Mouse (Mus musculus): ENCODE measurements around the gene Timm50. TPM values are rescaled to one million over a fixed set of nuclear protein-coding genes. Genes with fewer than 3 reads are reported as not detected.

Timm50 gene
- total RNA-seq, 1 experiment from 2014 or later: 72.0 TPM

DNA sequence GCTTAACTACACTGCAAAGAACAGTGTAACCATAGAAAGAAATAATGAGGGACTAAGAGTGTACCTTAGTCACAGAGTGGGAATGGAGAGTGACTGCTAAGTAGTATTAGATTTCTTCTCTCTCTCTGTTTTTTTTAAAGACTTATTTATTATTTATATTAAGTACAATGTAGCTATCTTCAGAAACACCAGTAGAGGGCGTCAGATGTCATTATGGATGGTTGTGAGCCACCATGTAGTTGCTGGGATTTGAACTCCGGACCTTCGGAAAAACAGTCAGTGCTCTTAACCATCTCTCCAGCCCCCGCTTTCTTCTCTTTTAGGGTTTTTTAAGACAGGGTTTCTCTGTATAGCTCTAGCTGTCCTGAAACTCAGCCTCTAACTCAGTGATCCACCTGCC lies 14.6 kb upstream of the Timm50 start:
- no peak for DNase-seq

DNA sequence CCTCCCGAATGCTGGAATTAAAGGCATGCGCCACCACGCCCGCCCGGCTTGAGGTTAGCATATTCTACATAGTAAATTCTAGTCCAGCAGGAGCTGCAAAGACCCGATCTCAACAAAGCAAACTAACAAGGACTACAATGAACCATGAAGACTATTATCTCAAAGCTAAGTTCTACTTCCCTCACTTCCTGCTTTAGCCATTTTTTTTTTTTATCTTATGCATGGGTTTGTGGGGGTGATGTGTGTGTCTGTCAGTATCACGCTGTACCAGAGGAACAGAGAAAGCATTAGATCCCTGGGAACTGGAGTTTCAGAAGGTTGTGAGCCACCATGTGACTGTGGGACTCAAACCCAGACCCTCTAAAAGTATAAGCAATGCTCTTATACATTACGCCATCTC lies 13.4 kb upstream of the Timm50 start:
- no peak for DNase-seq

DNA sequence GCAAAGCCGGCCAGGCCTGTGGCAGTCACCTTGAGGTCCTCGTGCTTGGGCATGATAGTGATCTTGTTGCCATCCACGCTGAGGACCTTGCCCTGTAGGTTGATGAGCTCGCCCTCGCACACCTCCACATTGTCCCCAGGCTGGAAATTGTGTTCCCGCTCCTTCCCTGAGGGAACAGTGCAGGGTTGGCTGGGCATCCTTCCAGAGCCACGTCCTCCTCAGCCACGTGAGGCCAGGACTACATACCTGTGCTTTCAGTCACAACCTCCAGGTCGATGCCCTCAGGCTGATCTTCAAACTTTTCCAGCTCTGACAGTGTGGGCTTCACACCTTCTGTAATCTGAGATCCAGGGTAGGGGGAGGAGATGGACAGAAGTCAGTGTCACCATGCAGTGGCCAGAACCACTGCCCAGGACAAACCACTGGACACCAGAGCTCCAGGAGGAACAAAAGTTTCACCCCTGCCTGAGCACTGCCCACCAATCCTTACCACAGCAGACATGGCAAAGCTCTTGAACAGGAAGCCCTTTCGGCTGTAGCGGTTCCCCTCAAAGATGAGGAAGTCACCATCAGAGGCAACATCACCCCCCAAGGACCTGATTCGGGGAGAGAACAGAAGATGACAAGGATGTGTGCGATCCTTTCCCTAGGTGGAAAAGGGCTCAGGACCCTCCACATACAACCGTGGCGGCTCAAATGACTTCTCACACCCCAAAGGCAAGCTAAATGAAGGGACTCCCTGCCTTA lies 10.3 kb upstream of the Timm50 start:
- DNase-seq: no peak

DNA sequence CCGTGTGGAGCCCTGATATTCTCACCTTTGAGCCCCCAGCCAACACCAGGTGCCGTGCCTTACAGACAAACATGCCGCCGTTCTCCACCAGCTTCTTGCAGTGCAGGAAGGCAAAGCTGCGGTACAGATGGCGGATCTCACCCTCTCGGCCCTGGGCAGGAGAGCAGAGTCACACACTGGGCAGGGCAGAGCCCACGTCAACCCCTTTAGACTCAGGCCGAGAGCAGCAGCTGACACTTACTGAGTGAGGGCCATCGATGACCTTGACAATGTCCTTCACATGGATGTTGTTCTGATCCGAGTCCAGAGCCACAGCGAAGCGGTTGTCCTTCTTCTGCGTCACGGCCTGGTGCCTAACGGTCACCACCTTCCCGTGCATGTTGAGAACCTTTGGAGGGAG lies 6.8 kb upstream of the Timm50 start:
- DNase-seq: peak; percentile 43

DNA sequence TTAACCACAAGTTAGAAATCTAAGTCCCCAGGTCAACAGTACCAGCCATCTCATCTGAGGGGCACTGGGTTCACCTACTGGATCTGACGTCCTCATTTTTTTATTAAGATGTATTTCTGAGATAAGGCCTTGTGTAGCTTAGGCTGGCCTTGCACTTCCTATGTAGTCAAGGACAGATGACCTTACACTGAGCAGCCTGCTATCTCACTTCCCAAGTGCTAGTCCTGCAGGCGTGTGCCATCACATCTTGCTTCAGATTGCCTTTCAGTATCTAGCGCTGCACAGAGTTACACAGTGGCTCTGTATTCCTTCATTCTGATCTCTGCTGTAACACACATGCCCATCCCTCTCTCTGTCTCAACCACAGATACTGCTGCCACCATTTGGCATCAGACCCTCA lies 6.2 kb upstream of the Timm50 start:
- DNase-seq: no peak

DNA sequence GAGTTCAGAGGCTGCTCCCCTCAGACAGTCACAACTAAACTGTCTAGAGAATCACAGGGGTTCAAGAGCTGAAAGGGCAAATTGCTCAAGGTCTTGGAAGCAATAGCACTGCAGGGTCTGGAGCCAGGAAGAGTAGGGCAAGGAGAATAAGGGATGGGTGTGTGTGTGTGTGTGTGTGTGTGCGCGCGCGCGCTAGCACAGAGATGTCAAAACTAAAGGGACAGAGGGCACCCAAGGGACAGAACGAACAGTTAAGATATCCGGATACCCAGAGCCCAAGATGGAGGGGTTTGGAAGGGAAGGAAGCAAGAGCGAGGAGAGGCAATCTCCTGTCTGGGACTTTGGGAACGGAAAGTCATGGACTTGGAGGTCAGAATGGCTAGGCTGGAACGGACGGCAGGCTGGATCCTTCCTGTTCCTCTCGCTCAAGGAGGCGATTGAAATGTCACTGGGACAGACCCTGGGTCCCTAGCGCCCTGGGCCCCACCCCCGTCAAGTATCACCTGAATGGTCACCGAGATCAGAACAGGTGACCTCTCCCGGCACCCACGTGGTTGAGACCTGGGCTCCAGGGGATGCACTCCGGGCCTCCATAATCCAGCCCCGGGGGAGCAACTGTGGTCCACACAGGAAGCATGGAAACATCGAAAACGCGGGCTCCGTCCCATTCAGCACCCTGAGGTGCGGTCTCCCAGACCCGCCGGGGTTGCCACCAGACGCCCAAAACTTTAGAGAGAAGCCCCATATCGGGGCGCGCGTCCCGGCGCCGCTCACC lies 534 bp downstream of the Timm50 start:
- no peak for DNase-seq

DNA sequence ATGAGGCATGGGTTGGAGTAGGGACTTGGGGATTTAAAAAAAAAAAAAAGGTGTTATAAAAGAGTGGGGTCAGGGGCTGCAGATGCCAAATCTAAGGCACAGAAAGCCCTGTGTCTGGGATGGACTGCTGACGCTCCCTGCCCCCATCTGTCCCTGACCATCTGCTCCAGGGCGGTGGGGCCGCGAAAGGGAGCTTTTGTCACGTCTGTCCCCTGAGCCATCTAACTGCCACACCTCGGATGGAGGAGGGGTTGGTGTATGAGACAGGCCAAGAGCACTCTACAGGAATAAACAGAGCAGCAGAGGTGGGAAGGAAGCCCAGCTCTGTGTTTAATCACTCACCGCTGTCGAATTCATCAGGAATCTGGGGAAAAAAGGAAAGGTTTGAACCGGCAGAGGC lies 2.1 kb downstream of the Timm50 start:
- no peak for DNase-seq

DNA sequence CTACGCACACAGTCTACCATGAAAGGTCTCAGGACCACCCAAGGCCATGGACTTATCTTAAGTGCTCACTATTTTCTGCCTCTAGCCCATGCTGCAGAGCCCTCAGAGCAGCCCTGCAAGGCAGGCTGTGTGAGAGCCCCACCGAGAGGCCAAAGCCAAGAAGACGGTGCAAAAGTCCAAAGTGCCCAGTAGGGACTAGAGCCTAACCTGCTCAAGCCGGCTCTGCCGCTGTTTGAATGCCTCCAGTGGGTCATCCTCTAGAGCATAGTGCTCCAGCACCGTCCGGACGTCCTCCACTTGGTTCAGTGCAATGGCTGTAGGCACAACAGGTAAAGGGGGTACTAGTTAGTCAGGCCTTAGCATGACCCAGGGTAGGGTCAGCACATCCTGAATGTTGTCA lies 5.7 kb downstream of the Timm50 start:
- DNase-seq: no peak

DNA sequence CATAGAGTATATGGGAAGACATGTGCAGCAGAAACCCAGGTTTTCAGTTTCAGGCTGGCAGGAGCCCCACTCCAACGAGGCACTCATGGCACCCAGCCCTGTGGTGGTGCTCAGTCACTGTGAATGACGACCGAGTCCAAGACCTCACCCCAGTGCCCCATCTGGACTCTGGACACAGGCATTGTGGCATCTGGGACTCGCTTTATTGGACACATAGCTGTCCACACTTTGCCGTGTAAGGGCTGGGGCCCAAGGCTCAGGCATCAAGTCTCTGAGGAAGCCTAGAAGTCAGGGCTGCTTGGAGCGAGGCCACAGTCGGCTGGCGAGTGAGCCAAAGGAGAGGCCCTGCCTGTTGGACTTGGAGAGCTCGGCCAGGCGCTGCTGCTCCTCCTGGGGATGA lies 6.2 kb downstream of the Timm50 start:
- DNase-seq: peak; percentile 49

DNA sequence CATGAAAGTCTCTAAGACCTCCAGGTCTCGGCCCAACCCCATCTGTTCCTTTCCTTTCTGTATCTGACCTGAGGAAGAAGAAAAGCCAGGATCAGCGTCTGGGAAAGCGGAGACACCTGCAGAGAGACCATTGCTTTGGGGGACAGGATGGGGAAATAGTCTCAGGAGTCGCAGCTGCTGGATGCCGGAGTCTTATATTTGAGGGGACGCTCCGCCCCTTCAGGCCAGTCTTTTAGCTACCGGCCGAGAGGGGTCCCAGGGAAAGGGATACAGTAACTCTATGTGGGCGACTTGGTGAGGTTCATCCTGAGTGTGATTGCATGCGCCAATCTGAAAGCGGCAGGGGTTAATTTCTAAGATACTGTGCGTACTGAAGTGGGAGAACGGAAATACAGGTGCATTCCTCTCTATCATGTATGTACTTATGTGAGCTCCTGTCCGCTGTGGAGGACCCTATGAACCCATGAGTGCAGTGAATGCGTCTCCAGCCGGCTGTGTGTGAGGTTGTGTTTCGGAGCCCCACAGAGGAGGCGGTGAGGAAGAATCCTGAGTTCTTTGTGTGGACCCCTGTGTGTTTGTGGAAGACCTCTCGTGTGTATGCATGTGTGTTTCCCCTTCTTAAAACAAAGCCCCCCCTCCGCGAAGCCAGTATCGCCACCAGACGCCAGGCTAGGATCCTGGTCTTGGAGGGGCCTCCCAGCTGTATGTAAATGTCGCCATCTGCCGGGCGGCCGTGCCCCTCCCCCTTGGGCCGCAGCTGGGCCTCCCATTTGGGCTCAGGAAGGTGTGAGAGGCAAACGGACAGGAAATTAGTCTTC lies 10.0 kb downstream of the Timm50 start, which contains the start of gene Dll3:
Gene Dll3, minus strand, starts transcription at position 623 of the 818 bp plus-strand sequence.
- DNase-seq: peak; percentile 64

DNA sequence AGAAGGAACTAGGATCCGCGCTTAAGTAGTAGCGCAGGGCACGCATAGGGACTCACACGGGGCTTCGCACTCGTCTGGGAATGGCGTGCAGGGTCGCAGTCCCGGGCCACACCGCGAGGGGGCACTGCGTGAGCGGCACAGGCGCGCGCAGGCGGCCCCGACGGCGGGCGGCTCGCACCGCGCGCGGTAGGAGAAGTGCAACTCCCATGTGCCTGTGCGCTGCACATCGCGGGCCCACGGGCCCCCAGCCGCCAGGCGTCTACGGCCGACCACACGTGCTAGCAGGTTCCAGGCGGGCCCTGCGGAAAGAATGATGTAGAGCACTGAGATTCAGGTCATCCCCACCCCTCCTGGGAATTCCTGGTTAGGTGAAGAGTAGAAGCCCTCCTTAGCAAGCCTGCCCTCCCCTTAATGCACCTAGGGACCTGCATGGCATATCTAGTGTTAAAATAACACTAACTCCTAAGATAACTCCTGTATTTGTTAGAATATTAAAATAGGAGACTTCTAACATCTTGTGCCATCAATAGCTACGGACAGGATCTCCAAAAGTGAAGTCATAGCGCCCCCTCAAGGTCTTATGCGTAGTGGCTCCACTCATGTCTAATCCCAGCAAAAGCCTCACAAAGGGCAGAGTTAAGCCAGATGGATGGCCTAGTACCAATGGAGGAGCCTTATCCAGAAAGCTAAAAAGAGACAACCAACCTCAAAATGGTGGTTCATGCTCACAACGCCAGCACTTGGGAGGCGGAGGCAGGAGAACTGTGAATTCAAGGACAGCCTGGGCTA lies 12.8 kb downstream of the Timm50 start:
- no peak for DNase-seq

DNA sequence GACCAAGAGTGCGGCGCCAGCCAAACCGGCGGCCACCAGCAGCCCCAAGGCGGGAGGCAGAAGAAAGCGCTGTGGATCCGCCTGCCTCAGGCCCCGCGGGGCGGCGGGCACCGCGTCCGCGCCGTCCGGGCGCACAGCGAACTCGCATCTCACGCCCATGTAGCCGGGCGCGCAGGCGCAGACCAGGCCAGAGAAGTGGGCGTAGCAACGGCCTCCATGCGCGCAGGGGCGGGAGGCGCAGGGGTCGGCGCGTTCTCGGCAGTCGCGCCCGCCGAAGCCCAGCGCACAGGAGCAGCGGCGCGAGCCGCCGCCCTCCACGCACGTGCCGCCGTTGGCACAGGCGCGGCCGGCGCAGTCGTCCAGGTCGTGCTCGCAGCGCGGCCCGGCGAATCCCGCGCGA lies 17.4 kb downstream of the Timm50 start:
- DNase-seq: peak; percentile 80

DNA sequence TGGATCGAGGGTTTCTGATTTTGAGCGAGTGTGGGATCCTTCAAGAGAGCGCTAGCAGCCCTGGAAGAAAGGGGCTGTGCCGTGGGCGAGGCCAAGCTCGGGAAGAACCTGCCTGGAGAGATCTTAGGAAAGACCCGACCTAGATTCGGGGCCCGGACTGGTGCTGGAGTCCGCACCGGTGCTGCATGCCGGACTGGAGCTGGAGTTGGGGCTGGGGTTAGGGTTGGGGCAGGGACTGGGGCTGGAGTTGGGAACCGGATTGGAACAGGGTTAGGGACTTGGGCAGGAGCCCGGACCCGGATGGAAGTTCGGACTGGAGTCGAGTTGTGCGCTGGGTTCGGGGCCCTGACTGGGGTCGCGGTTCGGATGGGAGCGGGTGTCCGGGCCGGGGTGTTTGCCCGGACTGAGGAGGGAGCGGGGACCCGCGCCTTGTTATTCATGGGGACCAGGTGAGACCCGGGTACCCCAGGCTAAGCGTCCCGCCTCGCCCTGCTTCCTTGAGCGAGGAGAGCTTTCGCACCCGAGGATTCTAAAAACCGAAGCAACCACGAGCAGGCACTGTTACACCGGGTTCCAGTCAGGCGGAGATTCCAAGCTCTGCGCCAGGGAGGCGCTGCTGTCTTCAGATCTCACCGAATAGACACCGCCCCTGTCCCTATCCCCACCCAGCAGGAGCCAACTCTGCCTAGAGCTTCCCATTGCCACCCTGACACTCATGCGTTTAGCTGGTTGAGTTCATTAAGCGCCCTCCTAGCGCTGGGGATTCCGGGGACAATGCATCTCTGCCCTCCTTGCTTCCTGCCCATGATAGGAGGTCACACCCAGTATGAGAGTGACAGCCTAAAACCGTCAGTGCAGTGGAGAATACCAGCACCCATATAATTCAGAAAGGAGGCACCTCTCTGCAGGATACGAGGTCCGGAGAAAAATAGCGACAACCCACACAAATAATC lies 21.0 kb downstream of the Timm50 start, which contains the start of gene Selenov:
Gene Selenov, minus strand, starts transcription at position 549 of the 953 bp plus-strand sequence.
- peak; percentile 40 for DNase-seq

DNA sequence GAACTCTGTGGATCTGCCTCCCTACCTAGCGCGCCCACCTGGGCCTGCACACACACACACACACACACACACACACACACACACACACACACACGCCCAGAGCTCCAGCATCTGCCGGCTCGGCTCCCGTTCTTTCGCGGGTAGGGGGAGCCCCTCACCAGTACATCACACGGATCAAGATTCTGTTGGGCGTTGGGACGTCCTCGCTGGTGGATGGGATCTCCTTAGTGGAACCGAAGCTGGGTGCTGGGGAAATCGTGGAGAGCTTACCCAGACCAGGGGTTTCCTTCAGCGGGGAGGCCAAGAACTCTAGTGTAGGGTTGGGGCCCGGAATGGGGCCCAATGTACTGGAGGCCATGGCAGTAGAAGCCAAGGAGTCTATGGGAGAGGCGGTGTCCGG lies 21.7 kb downstream of the Timm50 start:
- no peak for DNase-seq

DNA sequence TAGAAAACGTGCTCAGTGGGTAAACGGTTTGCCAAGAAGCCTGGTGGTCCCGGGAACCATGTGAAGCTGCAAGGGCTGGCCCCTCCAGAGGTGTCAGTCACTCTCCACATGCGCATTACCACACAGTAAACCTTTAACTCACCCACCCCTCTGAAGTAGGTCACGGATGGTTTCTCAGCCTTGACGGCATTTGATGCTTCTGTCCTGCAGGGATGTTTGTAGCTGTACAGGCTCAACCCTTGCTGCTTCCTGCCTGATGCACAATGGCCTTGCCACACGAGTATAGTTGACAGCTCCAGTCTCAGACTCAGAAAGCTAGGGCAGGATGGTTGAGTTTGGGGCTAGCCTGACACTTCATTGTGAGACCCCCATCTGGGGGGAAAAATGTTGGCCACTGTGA lies 31.2 kb downstream of the Timm50 start:
- no peak for DNase-seq

DNA sequence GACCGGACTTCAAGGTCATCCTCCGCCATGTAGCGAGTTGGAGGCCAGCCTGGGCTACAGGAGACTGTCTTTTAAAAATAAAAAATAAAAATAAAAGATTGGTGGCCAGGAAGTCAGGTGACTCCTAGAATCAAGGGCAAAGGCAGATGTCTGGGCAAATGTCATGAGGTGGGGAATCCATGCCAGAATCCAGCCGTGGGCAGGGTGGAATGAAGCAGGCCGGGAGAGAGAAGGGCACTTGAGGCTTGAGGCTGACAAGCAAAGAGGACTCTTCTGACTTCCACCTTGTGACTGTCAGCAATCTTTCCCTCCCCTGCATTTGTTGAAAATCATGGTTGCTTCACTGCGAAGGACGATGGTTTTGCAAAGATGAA lies 33.6 kb downstream of the Timm50 start:
- DNase-seq: no peak

DNA sequence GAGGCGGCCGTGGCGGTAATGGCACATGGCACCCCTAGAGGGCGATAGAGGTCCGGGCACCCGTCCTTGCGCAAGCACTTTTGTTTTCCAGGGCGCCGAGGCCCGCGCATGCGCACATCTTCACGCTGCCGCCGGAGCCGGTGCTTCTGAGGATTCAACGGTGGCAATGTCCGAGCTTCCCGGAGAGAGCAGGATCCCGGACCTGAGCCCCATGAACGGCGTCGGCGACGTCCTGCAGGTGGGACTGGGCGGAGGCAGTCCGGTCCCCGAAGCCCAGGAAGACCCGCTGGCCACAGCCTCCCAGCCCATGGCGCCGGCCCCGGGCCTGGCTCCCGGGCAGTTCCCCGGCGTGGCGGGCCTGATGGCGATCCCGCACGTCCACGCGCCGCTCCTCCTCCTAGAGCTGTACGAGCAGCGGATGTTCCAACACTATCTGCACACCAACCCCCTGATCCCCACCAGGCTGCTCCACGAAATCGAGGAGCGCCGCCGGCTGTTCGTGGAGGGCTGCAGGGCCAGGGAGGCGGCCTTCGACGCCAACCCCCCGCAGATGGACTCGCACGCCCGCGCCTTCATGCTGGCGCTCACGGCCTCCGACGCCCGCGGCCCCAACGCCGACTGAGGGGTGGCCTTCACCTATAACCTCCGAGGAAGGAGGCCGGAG lies 34.1 kb downstream of the Timm50 start, which contains the start of gene Eid2b:
Gene Eid2b, plus strand, starts transcription at position 125 of the 664 bp plus-strand sequence.
- peak; percentile 96 for DNase-seq

DNA sequence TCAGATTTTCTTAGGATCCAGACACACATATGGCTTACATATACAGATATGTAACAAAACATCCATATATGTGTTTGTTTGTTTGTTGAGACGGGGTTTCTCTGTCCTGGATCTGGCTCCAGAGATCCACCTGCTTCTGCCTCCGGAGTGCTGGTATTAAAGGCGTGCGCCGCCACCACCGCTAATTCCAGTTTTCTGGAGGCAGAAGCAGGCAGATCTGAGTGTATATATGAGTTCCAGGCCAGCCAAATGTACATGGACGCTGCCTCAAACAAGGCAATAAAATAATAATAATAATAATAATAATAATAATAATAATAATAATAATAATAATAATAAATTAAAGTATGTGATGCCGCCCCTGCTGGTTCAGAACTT lies 34.6 kb downstream of the Timm50 start:
- no peak for DNase-seq

DNA sequence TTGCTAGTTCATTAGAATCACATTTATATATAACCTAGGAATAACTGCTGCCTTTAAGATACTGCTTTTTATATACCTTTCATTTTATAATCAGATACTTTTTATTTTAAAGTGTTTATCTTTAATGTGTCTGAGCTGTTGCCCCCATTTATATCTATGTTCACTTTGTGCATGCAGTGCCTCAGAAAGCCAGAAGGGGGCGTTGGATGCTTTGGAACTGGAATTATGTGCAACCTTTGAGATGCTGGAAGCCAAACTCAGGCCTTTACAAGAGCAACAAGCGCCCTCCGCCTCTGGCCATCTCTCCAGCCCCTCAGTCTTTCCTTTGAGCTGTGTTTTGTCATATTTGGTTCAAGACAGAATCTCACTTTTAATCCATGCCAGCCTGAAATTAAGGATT lies 40.1 kb downstream of the Timm50 start:
- DNase-seq: no peak

DNA sequence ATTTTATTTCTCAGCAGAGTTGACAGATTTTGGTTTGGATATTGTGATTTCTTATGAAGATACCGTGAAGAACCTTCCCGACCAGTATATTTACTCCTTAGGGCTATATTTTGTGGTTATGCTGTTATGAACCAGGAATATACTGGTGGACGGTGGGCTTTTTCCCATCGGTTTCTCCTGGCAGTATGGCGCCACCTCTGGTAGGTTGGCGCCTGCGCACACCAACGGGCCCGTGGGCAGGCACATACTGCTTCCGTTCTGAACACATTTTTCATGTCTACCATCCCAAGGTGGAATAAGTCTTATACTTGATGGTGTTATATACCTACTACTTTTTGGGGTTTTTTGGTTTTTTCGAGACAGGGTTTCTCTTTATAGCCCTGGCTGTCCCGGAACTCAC lies 42.5 kb downstream of the Timm50 start:
- DNase-seq: no peak
